Mouse (Mus musculus): ENCODE results near the gene Wwc2.

DNA sequence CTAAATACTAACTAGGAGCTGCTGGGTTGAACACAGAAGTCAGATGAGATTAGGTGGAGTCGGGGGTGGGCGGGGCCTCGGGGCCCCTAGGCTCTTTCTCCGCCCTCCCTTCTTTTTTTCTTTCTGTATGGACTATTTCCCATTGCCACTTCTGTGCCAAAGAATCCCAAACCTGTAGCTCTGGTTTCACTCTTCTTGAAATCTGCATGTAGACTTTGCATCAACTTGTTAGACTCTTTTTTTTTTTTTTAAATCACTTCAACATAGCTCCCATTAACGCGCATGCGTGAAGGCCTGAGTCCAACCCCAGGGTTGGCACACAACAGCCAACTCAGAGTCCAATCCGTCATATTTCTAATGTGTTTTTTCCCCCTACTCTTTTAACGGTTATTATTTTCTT lies 22.6 kb upstream of the Wwc2 start:
- TF ChIP-seq CTCF (IDR thresholded peaks at IDR 0.05; ENCODE audit: low read depth) (no peak), EP300 (optimal IDR thresholded peaks at IDR 0.05) (no peak)
